Mouse (Mus musculus) lung, embryonic 16.5 days (tissue): ENCODE results near the gene Tnfsf8. TPM values are rescaled to one million over a fixed set of nuclear protein-coding genes. Genes with fewer than 3 reads are reported as not detected.
A peak's percentile ranks its signal among the peaks of the same experiment; 100 is the strongest.

Source experiments
- ATAC-seq: fragments of 200-750 bp; cut with Nextera tagmentation; 2 replicates; pipeline ENCODE4 v1.8.0; 2017; ENCODE audit warnings: low read depth, mild to moderate bottlenecking, moderate library complexity
- H3K27ac ChIP-seq: fragments of 300-500 bp; sonication (generic); 2 replicates; pipeline ENCODE4 v1.5.1; 2014; ENCODE audit warnings: mild to moderate bottlenecking, control low read depth, low read length
- H3K27me3 ChIP-seq: fragments of 300-500 bp; sonication (generic); 2 replicates; pipeline ENCODE4 v1.6.1; 2014; ENCODE audit warnings: low read depth, low read length, mixed read lengths; ENCODE audit not compliant: control insufficient read depth, insufficient read depth
- H3K36me3 ChIP-seq: fragments of 300-500 bp; sonication (generic); 2 replicates; pipeline ENCODE4 v1.6.1; 2014; ENCODE audit warnings: low read length; ENCODE audit not compliant: control insufficient read depth, insufficient read depth
- H3K4me1 ChIP-seq: fragments of 300-500 bp; sonication (generic); replicated peaks from 2 replicates; pipeline ENCODE4 v1.6.1; 2014; ENCODE audit warnings: low read length, mixed read lengths; ENCODE audit not compliant: control insufficient read depth, insufficient read depth
- H3K4me2 ChIP-seq: fragments of 300-500 bp; sonication (generic); 2 replicates; pipeline ENCODE4 v1.6.1; 2014; ENCODE audit warnings: low read depth, low read length, control low read depth
- H3K4me3 ChIP-seq: fragments of 300-500 bp; sonication (generic); 2 replicates; pipeline ENCODE4 v1.5.1; 2014; ENCODE audit warnings: mild to moderate bottlenecking, low read length, control low read depth
- H3K9ac ChIP-seq: fragments of 300-500 bp; sonication (generic); 2 replicates; pipeline ENCODE4 v1.6.1; 2014; ENCODE audit warnings: low read length, control low read depth
- H3K9me3 ChIP-seq: fragments of 300-500 bp; sonication (generic); 2 replicates; pipeline ENCODE4 v1.6.1; 2016; ENCODE audit warnings: low read length; ENCODE audit not compliant: control insufficient read depth
- WGBS: fragments of 180-500 bp; shearing (Covaris S2); extraction: QIAGEN DNeasy Blood & Tissue Kit; methylation state at CpG from one replicate; pipeline ENCODE4 v1.1.7; 2014; 5-methylcytosine and 5-hydroxymethylcytosine counted together
- polyA plus RNA-seq: library from polyadenylated mRNA; unstranded; fragments of >200 nt; fragmentation: Nextera tagmentation; extraction: Ambion mirVana; gene quantifications from 2 replicates; pipeline ENCODE4 v1.2.1, GENCODE M21; 2015

Tnfsf8 gene
- polyA plus RNA-seq, 1 experiment from 2014 or later, result 0.04 TPM

GRCm38 (mm10) chr4:63798083-63798482, 63.1 kb downstream of the Tnfsf8 start:
- WGBS, result 59% methylated on average over 1 of the region's 1 CpGs
- no peak overlapping the region for H3K9ac ChIP-seq

DNA sequence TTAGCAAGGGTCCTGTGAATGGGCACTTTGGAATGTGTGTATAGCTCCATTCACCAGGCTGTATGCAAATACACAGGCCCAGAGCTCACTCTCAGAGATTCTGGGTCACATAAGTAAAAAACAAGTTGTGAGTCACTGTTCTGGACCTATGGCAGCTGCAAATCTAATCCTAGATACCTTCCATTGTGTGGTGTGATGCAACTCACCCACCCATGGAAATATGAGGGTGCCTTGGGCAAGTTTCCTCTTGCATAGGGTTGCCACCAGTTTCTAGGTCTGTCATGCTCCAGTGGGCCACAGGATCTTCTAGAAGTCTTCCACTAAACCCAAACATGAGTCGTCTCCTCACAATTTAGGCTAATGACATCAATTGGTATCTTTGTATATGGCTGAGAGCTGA, 64.6 kb downstream of the Tnfsf8 start:
- no peaks in the 10 kb centered on the region for H3K9me3 ChIP-seq
- H3K4me2 ChIP-seq, result no peak overlapping the region
- H3K27ac ChIP-seq, result no peak overlapping the region
- no peak for ATAC-seq
- no peaks in the 10 kb centered on the region for H3K4me1 ChIP-seq
- no peak overlapping the region for H3K4me3 ChIP-seq
- no peaks in the 10 kb centered on the region for H3K27me3 ChIP-seq
- H3K9ac ChIP-seq, result no peak overlapping the region
- WGBS, result 94% methylated on average over 1 of the region's 1 CpGs
- H3K36me3 ChIP-seq, result no peaks in the 10 kb centered on the region

More at GRCm38 (mm10) chr4:63798083-63798482, 63.1 kb downstream of the Tnfsf8 start:
- Histone ChIP-seq H3K4me2 (no peak overlapping the region), H3K9me3 (no peaks in the 10 kb centered on the region), H3K27me3 (no peaks in the 10 kb centered on the region), H3K27ac (no peak overlapping the region), H3K4me1 (no peaks in the 10 kb centered on the region), H3K4me3 (no peak overlapping the region), H3K36me3 (no peaks in the 10 kb centered on the region)
- no peak for ATAC-seq

DNA sequence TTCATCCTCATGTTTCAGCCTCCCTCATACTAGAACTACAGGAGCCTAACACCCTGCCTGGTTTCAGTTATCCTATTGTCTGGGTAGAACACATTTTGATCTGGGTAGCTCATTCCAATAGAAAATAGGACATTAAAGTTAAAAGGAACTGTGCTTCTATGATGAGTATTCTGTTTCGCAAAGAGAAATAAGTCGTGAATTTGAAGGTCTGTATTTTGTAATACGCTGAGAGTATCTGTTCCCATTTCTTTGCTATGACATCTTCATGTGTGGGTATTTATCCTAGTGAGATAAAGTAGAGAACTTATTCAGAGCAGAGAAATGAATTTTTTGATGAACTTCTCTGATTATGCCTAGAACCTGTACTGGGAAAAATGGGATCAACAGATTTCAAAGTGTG, 68.8 kb downstream of the Tnfsf8 start:
- Histone ChIP-seq H3K36me3 (no peaks in the 10 kb centered on the region), H3K9me3 (no peaks in the 10 kb centered on the region), H3K27me3 (no peaks in the 10 kb centered on the region), H3K27ac (no peak overlapping the region), H3K9ac (no peak overlapping the region), H3K4me3 (no peak overlapping the region), H3K4me1 (no peaks in the 10 kb centered on the region), H3K4me2 (no peak overlapping the region)
- no peak for ATAC-seq
- WGBS, result 91% methylated on average over 3 of the region's 3 CpGs

DNA sequence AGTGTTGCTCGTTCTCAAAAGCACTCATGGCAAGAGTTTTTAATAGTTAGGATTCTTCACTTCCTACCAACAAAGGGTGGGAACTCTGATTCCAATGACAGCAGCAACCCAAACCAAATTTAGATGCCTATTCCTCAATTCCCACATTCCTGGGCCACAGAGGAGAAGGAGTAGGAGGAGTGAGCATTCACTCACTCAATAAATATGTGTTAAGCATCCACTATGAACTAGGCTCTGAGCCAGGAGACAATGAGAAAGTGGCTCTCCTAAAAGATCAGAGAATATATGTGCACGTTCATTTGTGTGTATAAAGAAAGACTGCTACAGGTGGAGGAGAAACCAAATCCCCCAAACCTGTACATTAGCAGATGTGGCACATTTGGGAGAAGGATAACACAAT, 75.7 kb downstream of the Tnfsf8 start:
- Histone ChIP-seq H3K4me1 (peaks cover 2% of the 10 kb centered on the region; the same call in 1 of the 2 replicates), H3K9ac (no peak overlapping the region), H3K36me3 (no peaks in the 10 kb centered on the region), H3K9me3 (no peaks in the 10 kb centered on the region), H3K27me3 (no peaks in the 10 kb centered on the region), H3K27ac (no peak overlapping the region), H3K4me3 (no peak overlapping the region), H3K4me2 (no peak overlapping the region)
- 0 out of 2 replicates have a peak, but pooled peaks have one; percentile 36 for ATAC-seq
- WGBS, result 17% methylated on average over 2 of the region's 2 CpGs

DNA sequence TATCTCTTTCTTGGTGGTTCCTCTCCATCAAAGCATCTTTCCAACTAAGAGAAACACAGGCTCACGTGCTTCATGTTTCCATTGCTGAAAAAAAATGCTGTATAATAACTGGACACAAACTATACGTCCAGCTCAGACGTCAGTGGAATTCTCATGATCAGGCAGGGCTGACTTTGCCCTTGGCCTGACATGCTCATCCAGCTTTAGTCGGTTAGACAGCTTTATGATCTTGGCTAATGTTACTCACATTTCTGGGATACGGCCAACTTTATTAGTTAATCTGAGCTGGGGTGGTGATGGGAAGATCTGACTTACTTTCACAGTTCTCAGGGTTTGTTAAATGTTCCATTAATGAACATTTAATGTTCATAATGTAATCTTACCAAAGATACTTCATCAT, 77.3 kb downstream of the Tnfsf8 start:
- no peaks in the 10 kb centered on the region for H3K36me3 ChIP-seq
- H3K4me3 ChIP-seq, result no peak overlapping the region
- peaks cover 2% of the 10 kb centered on the region; the same call in 1 of the 2 replicates for H3K4me1 ChIP-seq
- 53% methylated on average over 5 of the region's 5 CpGs for WGBS
- no peaks in the 10 kb centered on the region for H3K9me3 ChIP-seq
- H3K4me2 ChIP-seq, result no peak overlapping the region
- no peaks in the 10 kb centered on the region for H3K27me3 ChIP-seq
- H3K27ac ChIP-seq, result no peak overlapping the region
- H3K9ac ChIP-seq, result no peak overlapping the region
- ATAC-seq, result peak; percentile 66; the same call in 1 of the 2 replicates

DNA sequence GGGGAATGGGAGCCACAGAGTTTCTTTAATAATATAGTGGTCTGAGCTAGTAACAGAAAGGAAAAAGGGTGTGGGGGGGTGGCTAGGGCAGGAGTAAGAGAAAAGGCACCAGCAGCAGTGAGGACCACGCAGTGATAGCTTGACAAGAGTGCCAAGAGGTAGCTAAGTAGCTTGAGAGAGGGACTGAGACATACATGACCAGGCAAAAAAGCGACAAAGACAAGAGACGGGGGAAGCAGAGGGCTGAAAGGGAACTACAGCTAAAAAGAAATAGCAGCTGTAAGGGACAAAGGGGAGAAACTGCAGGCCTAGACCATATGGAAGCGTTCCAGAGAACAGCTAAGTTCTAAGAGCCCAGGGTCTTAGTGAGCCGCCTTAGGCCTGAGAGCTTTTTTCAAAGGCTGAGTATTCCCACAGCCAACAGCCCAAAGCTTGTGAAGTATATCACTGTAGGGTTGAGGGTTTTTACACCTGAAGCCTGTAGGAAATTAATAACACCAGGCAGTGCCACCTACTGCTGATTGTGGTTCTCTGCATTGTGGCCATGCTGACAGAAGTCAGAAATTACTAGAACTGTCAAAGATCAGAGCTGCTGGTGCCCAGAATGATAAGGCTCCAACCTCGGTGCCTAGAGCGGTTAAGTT, 78.1 kb downstream of the Tnfsf8 start:
- H3K9me3 ChIP-seq, result no peaks in the 10 kb centered on the region
- no peaks in the 10 kb centered on the region for H3K36me3 ChIP-seq
- H3K4me2 ChIP-seq, result no peak overlapping the region
- no peak overlapping the region for H3K9ac ChIP-seq
- ATAC-seq, result peak; percentile 47; the same call in 1 of the 2 replicates
- no peaks in the 10 kb centered on the region for H3K27me3 ChIP-seq
- H3K4me3 ChIP-seq, result no peak overlapping the region
- 68% methylated on average over 7 of the region's 7 CpGs for WGBS
- H3K4me1 ChIP-seq, result peaks cover 2% of the 10 kb centered on the region; the same call in 1 of the 2 replicates
- H3K27ac ChIP-seq, result no peak overlapping the region

Other genes starting within 250 kb of the Tnfsf8 start
- gene Tex48, start 238.9 kb downstream of the Tnfsf8 start, polyA plus RNA-seq, result not detected in 2 replicates
- not detected in 2 replicates for gene Gm11214, start 198.0 kb downstream of the Tnfsf8 start, polyA plus RNA-seq
- 0.46 and 0.65 TPM in 2 replicates for gene Tnfsf15, start 116.2 kb downstream of the Tnfsf8 start, polyA plus RNA-seq
- 41.8 and 45.2 TPM in 2 replicates for gene Tnc, start 185.7 kb upstream of the Tnfsf8 start, polyA plus RNA-seq